Mouse (Mus musculus) lung, postnatal 0 days (tissue): ENCODE measurements around the gene Cdc42bpa.

Source experiments
- CTCF ChIP-seq: IDR thresholded peaks from 2 replicates; pipeline ENCODE4 v1.5.1; 2016; ENCODE audit warnings: antibody characterized with exemption, mild to moderate bottlenecking
- EP300 ChIP-seq: IDR thresholded peaks from 2 replicates; pipeline ENCODE4 v1.6.1; 2016; ENCODE audit warnings: antibody characterized with exemption, mild to moderate bottlenecking, control low read depth

DNA sequence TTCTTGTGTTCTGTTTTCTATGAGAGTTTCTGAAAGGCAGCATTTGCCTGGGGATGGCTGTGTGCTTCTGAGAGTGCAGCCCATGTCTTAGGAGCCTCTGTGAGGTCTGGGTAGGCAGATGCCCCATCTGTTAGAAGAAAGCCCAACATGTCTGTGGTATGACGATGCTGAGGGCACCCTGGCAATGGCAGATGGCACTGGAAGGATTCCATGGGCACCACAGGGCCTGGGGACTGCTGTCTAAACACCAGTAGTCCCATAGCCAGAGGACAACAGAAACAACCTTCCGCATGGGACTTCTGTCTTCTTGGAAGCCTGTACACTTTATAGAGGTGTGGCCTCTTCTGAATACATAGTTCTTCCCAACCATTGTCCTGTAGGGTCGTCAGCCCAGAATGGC lies 200.9 kb downstream of the Cdc42bpa start:
- TF ChIP-seq CTCF (no peak), EP300 (no peak)
